Mouse (Mus musculus) liver, adult 2 months (tissue): ENCODE results near the gene Vti1a. TPM values are rescaled to one million over a fixed set of nuclear protein-coding genes. Genes with fewer than 3 reads are reported as not detected.

ENCODE experiments used
- DNase-seq: peaks from one replicate; pipeline ENCODE4 v3.0.0-alpha.2; 2011; ENCODE audit warnings: low read depth, low spot score; ENCODE audit errors: extremely low read depth
- H3K27ac ChIP-seq: fragments of 200-500 bp; replicated peaks from 2 replicates; pipeline ENCODE4 v1.5.1; 2012; ENCODE audit warnings: low read depth, mild to moderate bottlenecking, control low read depth, inconsistent platforms, low read length; ENCODE audit not compliant: insufficient read depth
- H3K27me3 ChIP-seq: fragments of 200-500 bp; 2 replicates; pipeline ENCODE4 v1.6.1; 2012; ENCODE audit warnings: mild to moderate bottlenecking, moderate library complexity, low read length, inconsistent platforms; ENCODE audit not compliant: control insufficient read depth, insufficient read depth
- H3K36me3 ChIP-seq: fragments of 200-500 bp; 2 replicates; pipeline ENCODE4 v1.6.1; 2012; ENCODE audit warnings: low read length, inconsistent platforms; ENCODE audit not compliant: control insufficient read depth, insufficient read depth
- H3K4me1 ChIP-seq: fragments of 200-500 bp; 2 replicates; pipeline ENCODE4 v1.6.1; 2011; ENCODE audit warnings: low read length; ENCODE audit not compliant: control insufficient read depth, insufficient read depth
- H3K4me3 ChIP-seq: fragments of 200-500 bp; 2 replicates; pipeline ENCODE4 v1.5.1; 2011; ENCODE audit warnings: low read depth, mild to moderate bottlenecking, control low read depth, low read length, moderate library complexity; ENCODE audit not compliant: insufficient read depth
- H3K79me2 ChIP-seq: fragments of 200-500 bp; 2 replicates; pipeline ENCODE4 v1.6.1; 2012; ENCODE audit warnings: inconsistent platforms, mild to moderate bottlenecking, low read length, moderate library complexity; ENCODE audit not compliant: control insufficient read depth, insufficient read depth
- H3K9ac ChIP-seq: fragments of 200-500 bp; 2 replicates; pipeline ENCODE4 v1.6.1; 2012; ENCODE audit warnings: low read depth, mild to moderate bottlenecking, control low read depth, inconsistent platforms, low read length
- CTCF ChIP-seq: fragments of 200-500 bp; IDR thresholded peaks from 2 replicates; pipeline ENCODE4 v1.5.1; 2011; ENCODE audit warnings: low read depth, low read length, control low read depth
- POLR2A ChIP-seq: fragments of 200-500 bp; IDR thresholded peaks from 2 replicates; pipeline ENCODE4 v1.6.1; 2011; ENCODE audit warnings: low read length, control low read depth; ENCODE audit not compliant: insufficient read depth; ENCODE audit errors: extremely low read depth
- WGBS: fragments of 180-500 bp; shearing (Covaris S2); methylation state at CpG from one replicate; pipeline ENCODE4 v1.1.7; 2018; 5-methylcytosine and 5-hydroxymethylcytosine counted together
- polyA plus RNA-seq: library from polyadenylated mRNA; depleted of rRNA; stranded (reverse); fragments of >200 nt; gene quantifications from 2 replicates; pipeline ENCODE4 v1.2.3, GENCODE M21; 2012
- total RNA-seq: library from RNA; depleted of rRNA; stranded (reverse); fragments of >200 nt; gene quantifications from 2 replicates; pipeline ENCODE4 v1.2.3, GENCODE M21; 2014

Vti1a gene
- total and polyA plus RNA-seq, 2 experiments = 6.1 to 14.8 TPM

DNA sequence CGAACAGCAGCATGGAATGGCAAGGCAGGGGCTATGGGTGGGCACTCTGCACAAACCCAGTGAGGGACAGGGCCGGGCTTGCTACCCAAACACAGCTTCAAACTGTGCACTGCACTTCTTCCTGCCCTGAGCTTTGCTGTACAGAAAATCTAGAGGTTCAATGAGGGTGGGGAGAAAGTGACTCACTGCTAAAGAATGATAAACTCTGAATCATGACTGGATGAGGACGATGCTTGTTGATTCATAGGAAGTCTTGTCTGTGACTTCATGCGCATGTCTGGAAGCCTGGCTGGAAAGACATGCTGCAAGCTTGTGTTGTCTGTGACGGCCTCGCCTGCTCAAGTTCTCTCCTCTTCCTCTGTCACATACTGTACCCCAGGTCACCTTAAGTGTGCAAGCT is 226.4 kb downstream of the Vti1a start:
- DNase-seq = no peak
- Histone ChIP-seq H3K36me3 (no peaks in the 10 kb centered on the region), H3K27me3 (no peaks in the 10 kb centered on the region), H3K4me1 (no peaks in the 10 kb centered on the region), H3K4me3 (no peak overlapping the region), H3K27ac (no peak overlapping the region), H3K79me2 (no peaks in the 10 kb centered on the region), H3K9ac (no peak overlapping the region)
- TF ChIP-seq POLR2A = no peak
- no peak for TF ChIP-seq CTCF
- 71% methylated on average over 6 of the region's 6 CpGs for WGBS

GRCm38 (mm10) chr19:55543188-55543587 is 227.1 kb downstream of the Vti1a start:
- Histone ChIP-seq H3K9ac (no peak overlapping the region), H3K79me2 (no peaks in the 10 kb centered on the region), H3K4me1 (peaks cover under 1% of the 10 kb centered on the region; the same call in 1 of the 2 replicates), H3K27ac (no peak overlapping the region), H3K4me3 (no peak overlapping the region), H3K27me3 (no peaks in the 10 kb centered on the region), H3K36me3 (no peaks in the 10 kb centered on the region)
- DNase-seq = no peak
- 95% methylated on average over 9 of the region's 9 CpGs for WGBS
- TF ChIP-seq CTCF (no peak), POLR2A (no peak)

GRCm38 (mm10) chr19:55544498-55544897 is 228.4 kb downstream of the Vti1a start:
- H3K9ac ChIP-seq = no peak overlapping the region
- H3K79me2 ChIP-seq = no peaks in the 10 kb centered on the region
- no peak for TF ChIP-seq POLR2A
- TF ChIP-seq CTCF = no peak
- H3K36me3 ChIP-seq = no peaks in the 10 kb centered on the region
- no peak overlapping the region for H3K27ac ChIP-seq
- H3K4me3 ChIP-seq = no peak overlapping the region
- H3K27me3 ChIP-seq = no peaks in the 10 kb centered on the region
- DNase-seq = no peak
- H3K4me1 ChIP-seq = peaks cover 11% of the 10 kb centered on the region
- 69% methylated on average over 5 of the region's 5 CpGs for WGBS

- no peak overlapping the region for H3K9ac ChIP-seq
- DNase-seq = peak; percentile 80
- H3K4me1 ChIP-seq = peaks cover 18% of the 10 kb centered on the region
- H3K27me3 ChIP-seq = no peaks in the 10 kb centered on the region
- H3K79me2 ChIP-seq = no peaks in the 10 kb centered on the region
- WGBS = 22% methylated on average over 9 of the region's 9 CpGs
- no peak overlapping the region for H3K4me3 ChIP-seq
- TF ChIP-seq POLR2A (no peak), CTCF (peak; percentile 92)
- no peaks in the 10 kb centered on the region for H3K36me3 ChIP-seq
- H3K27ac ChIP-seq = no peak overlapping the region
Observed at GRCm38 (mm10) chr19:55545529-55545928, 229.4 kb downstream of the Vti1a start.

GRCm38 (mm10) chr19:55546009-55546528 is 230.0 kb downstream of the Vti1a start:
- H3K36me3 ChIP-seq = no peaks in the 10 kb centered on the region
- H3K4me3 ChIP-seq = no peak overlapping the region
- H3K27ac ChIP-seq = no peak overlapping the region
- peaks cover 22% of the 10 kb centered on the region for H3K4me1 ChIP-seq
- DNase-seq = no peak
- 81% methylated on average over 13 of the region's 13 CpGs for WGBS
- H3K27me3 ChIP-seq = no peaks in the 10 kb centered on the region
- TF ChIP-seq CTCF = no peak
- no peak for TF ChIP-seq POLR2A
- no peaks in the 10 kb centered on the region for H3K79me2 ChIP-seq
- H3K9ac ChIP-seq = no peak overlapping the region

DNA sequence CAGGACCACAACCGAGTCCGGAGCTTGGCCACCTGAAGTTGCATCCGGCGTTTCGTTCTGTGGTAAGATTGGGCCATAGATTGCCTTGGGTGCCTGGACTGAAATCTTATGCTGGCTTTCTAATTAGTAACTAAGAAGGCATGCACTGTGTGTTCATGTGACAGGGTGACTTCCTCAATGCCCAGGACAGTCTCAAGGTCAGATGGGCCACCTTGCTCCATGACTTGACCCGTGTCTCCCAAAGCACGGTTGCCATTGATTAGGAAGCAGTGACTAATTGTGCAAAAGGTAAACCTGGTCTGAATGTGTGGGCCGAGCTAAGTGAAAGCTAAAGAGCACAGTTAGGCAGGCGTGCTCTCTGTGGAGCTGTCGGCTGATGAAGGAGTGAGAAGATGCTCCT is 232.1 kb downstream of the Vti1a start:
- Histone ChIP-seq H3K9ac (no peak overlapping the region), H3K27ac (no peak overlapping the region), H3K36me3 (no peaks in the 10 kb centered on the region), H3K27me3 (no peaks in the 10 kb centered on the region), H3K4me3 (no peak overlapping the region), H3K4me1 (peaks cover 37% of the 10 kb centered on the region), H3K79me2 (no peaks in the 10 kb centered on the region)
- TF ChIP-seq POLR2A (no peak), CTCF (no peak)
- 65% methylated on average over 10 of the region's 10 CpGs for WGBS
- peak; percentile 43 for DNase-seq
